Mouse (Mus musculus) lung, embryonic 16.5 days (tissue): ENCODE measurements around the gene Tubg2. TPM values are rescaled to one million over a fixed set of nuclear protein-coding genes. Genes with fewer than 3 reads are reported as not detected.

Experiments
- ATAC-seq: fragments of 200-750 bp; cut with Nextera tagmentation; 2 replicates; pipeline ENCODE4 v1.8.0; 2017; ENCODE audit warnings: low read depth, mild to moderate bottlenecking, moderate library complexity
- H3K27ac ChIP-seq: fragments of 300-500 bp; sonication (generic); 2 replicates; pipeline ENCODE4 v1.5.1; 2014; ENCODE audit warnings: mild to moderate bottlenecking, control low read depth, low read length
- H3K27me3 ChIP-seq: fragments of 300-500 bp; sonication (generic); 2 replicates; pipeline ENCODE4 v1.6.1; 2014; ENCODE audit warnings: low read depth, low read length, mixed read lengths; ENCODE audit not compliant: control insufficient read depth, insufficient read depth
- H3K36me3 ChIP-seq: fragments of 300-500 bp; sonication (generic); 2 replicates; pipeline ENCODE4 v1.6.1; 2014; ENCODE audit warnings: low read length; ENCODE audit not compliant: control insufficient read depth, insufficient read depth
- H3K4me1 ChIP-seq: fragments of 300-500 bp; sonication (generic); replicated peaks from 2 replicates; pipeline ENCODE4 v1.6.1; 2014; ENCODE audit warnings: low read length, mixed read lengths; ENCODE audit not compliant: control insufficient read depth, insufficient read depth
- H3K4me2 ChIP-seq: fragments of 300-500 bp; sonication (generic); 2 replicates; pipeline ENCODE4 v1.6.1; 2014; ENCODE audit warnings: low read depth, low read length, control low read depth
- H3K4me3 ChIP-seq: fragments of 300-500 bp; sonication (generic); 2 replicates; pipeline ENCODE4 v1.5.1; 2014; ENCODE audit warnings: mild to moderate bottlenecking, low read length, control low read depth
- H3K9ac ChIP-seq: fragments of 300-500 bp; sonication (generic); 2 replicates; pipeline ENCODE4 v1.6.1; 2014; ENCODE audit warnings: low read length, control low read depth
- H3K9me3 ChIP-seq: fragments of 300-500 bp; sonication (generic); 2 replicates; pipeline ENCODE4 v1.6.1; 2016; ENCODE audit warnings: low read length; ENCODE audit not compliant: control insufficient read depth
- WGBS: fragments of 180-500 bp; shearing (Covaris S2); extraction: QIAGEN DNeasy Blood & Tissue Kit; methylation state at CpG from one replicate; pipeline ENCODE4 v1.1.7; 2014; 5-methylcytosine and 5-hydroxymethylcytosine counted together
- polyA plus RNA-seq: library from polyadenylated mRNA; unstranded; fragments of >200 nt; fragmentation: Nextera tagmentation; extraction: Ambion mirVana; gene quantifications from 2 replicates; pipeline ENCODE4 v1.2.1, GENCODE M21; 2015

The Tubg2 gene
- 3.1 TPM in 2 replicates for polyA plus RNA-seq

DNA sequence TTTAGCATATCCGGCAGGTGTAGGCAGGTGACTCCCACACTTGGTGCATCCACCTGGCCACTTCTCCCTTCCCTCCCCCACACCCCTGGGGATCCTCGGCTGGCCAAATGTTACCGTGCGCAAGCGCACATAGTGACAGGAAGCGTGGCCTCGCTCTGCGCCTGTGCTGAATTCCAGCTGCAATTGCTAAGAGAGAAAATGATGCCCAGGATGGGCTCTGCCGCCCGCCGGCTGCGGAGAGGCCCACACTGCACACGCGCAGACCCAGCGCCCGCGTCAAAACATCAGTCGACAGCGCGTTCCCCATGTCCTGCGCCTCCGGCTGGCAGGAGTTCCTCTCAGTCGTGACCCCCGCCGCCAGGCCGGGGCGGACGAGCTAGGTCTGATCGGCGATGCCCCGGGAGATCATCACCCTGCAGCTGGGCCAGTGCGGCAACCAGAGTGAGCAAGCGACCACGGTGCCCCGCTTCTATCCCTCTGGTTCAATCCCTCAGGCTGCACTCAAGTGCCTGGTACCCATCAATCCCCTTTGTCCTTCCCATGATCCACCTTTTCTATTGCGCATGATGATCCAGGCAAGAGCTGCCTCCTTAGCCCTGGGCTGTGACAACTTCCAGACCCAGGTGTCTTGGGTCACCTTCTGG, at the start of gene Tubg2:
TSS of gene Tubg2 (plus strand) at position 180 of the 644 bp plus-strand sequence.
- H3K27ac ChIP-seq, result no peak within 1 kb of the TSS
- 2% methylated on average over 36 of the region's 36 CpGs for WGBS
- H3K27me3 ChIP-seq, result no peaks in the 10 kb centered on the region

DNA sequence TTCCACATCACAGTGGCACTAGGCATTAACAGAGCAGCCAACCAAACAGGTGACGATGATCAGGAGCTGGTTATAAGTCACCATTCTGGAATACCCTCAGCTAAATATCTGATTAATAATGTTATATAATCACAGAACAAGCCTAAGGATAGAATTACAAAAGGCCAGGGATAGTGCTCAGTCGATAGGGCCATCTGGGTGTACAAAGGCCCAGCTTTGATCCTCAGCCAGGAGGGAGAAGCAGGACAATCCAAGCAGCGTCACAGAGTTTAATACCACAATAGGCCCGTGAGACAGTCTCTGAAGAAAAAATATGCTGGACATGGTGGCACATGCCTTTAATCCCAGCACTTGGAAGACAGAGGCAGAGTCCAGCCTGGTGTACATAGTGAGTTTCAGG, 46.4 kb upstream of the Tubg2 start:
- Histone ChIP-seq H3K36me3 (0 out of 2 replicates have a peak, but pooled peaks cover 2% of the 10 kb centered on the region), H3K4me3 (no peak overlapping the region), H3K27ac (no peak overlapping the region), H3K9ac (no peak overlapping the region), H3K4me1 (no peaks in the 10 kb centered on the region), H3K4me2 (no peak overlapping the region), H3K27me3 (no peaks in the 10 kb centered on the region), H3K9me3 (no peaks in the 10 kb centered on the region)
- 75% methylated on average over 4 of the region's 4 CpGs for WGBS
- ATAC-seq, result no peak

More for the DNA sequence above, at the start of gene Tubg2:
- no peaks in the 10 kb centered on the region for H3K36me3 ChIP-seq
- H3K9me3 ChIP-seq, result no peaks in the 10 kb centered on the region
- H3K9ac ChIP-seq, result peak within 1 kb of the TSS; percentile 73
- ATAC-seq, result peak; percentile 74
- peak within 1 kb of the TSS; percentile 51 for H3K4me3 ChIP-seq
- H3K4me1 ChIP-seq, result peaks cover 6% of the 10 kb centered on the region
- H3K4me2 ChIP-seq, result peak within 1 kb of the TSS; percentile 89

DNA sequence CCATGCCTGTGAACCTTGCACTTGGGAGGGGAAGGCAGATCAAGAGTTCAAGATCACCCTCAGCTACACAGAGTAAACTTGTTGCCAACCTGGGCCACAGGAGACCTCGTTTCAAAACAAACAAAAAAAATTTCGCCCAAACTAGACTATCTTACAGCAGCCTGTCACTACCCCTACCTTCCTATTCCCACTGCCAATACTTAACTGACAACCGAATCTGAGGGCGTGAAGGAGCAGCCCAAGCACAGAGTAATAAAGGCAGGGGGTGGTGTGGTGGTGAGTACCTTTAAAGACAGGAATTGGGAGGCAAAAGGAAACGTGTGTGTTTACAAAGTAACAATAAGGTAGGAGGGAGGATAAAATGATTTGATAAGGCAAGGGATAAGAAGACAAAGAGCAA, 45.0 kb upstream of the Tubg2 start:
- 43% methylated on average over 5 of the region's 5 CpGs for WGBS
- H3K27ac ChIP-seq, result no peak overlapping the region
- no peaks in the 10 kb centered on the region for H3K27me3 ChIP-seq
- H3K4me1 ChIP-seq, result no peaks in the 10 kb centered on the region
- H3K4me3 ChIP-seq, result no peak overlapping the region
- no peak overlapping the region for H3K9ac ChIP-seq
- H3K4me2 ChIP-seq, result no peak overlapping the region
- ATAC-seq, result no peak
- H3K9me3 ChIP-seq, result no peaks in the 10 kb centered on the region
- H3K36me3 ChIP-seq, result no peaks in the 10 kb centered on the region

DNA sequence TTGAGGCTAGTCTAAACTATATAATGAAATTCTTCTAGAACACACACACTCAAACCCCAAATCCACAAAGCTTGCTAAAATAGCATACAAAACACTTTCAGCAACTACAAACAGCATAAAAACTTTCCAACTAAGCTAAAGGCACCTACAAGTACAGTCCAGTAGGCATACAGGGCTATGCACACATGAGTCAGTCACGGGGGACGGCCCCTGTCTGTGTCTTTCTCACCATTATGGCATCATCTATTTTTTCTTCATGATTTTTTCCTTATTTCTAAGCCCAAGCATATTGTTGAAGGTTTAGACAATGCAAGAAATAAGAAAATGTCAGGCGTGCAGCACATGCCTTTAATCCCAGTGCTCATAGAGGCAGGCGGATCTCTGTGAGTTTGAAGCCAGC, 44.5 kb upstream of the Tubg2 start:
- no peaks in the 10 kb centered on the region for H3K27me3 ChIP-seq
- no peak overlapping the region for H3K4me2 ChIP-seq
- no peak overlapping the region for H3K4me3 ChIP-seq
- 0 out of 2 replicates have a peak, but pooled peaks cover 2% of the 10 kb centered on the region for H3K36me3 ChIP-seq
- no peak overlapping the region for H3K9ac ChIP-seq
- ATAC-seq, result no peak
- 83% methylated on average over 4 of the region's 4 CpGs for WGBS
- H3K4me1 ChIP-seq, result no peaks in the 10 kb centered on the region
- H3K9me3 ChIP-seq, result no peaks in the 10 kb centered on the region
- no peak overlapping the region for H3K27ac ChIP-seq

DNA sequence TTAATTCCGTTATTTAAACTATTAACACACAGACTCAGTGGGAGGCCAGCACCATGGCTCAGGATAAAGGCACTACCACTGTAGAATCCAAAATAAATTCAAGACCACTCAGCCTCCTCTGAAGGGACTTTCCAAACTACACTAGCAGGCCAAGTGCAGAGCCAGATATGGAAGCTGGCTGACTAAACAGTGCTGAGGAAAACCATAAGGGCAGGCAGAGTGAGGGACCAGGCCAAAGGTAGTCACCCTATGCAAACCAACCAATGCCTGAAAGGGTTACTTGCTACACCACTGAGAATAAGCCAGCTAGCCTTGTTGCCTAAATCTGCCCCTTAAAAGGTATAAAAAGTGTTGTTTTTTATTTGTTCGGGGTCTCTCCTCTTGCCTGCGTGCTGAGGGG, 43.5 kb upstream of the Tubg2 start:
- ATAC-seq, result no peak
- H3K4me3 ChIP-seq, result no peak overlapping the region
- no peaks in the 10 kb centered on the region for H3K9me3 ChIP-seq
- no peaks in the 10 kb centered on the region for H3K27me3 ChIP-seq
- H3K27ac ChIP-seq, result no peak overlapping the region
- 0 out of 2 replicates have a peak, but pooled peaks cover 4% of the 10 kb centered on the region for H3K36me3 ChIP-seq
- H3K4me2 ChIP-seq, result no peak overlapping the region
- no peak overlapping the region for H3K9ac ChIP-seq
- no peaks in the 10 kb centered on the region; the same call in 1 of the 2 replicates for H3K4me1 ChIP-seq
- 94% methylated on average over 3 of the region's 3 CpGs for WGBS

DNA sequence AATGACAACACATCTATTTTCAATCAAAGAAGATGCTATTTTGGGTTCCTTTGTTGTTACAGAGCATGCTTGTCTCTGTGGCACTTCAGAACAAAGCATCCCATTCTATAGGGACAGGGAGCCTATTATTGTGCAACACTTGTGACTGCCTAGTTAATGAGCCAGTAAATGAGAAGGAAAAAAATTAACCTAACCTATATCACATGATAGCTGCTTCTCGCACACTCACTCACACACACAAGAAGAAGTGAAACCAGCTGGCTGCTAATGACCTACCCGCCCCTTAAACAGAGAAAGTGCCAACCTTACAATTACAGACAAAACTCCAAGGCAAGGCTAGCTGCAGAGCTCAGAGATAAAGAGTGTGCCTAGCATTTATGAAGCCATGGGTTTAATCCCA, 40.1 kb upstream of the Tubg2 start:
- no peak for ATAC-seq
- Histone ChIP-seq H3K4me1 (peaks cover 11% of the 10 kb centered on the region), H3K4me3 (no peak overlapping the region), H3K9ac (no peak overlapping the region), H3K36me3 (0 out of 2 replicates have a peak, but pooled peaks cover 4% of the 10 kb centered on the region), H3K9me3 (no peaks in the 10 kb centered on the region), H3K27me3 (no peaks in the 10 kb centered on the region), H3K27ac (no peak overlapping the region), H3K4me2 (no peak overlapping the region)
- WGBS, result 82% methylated on average over 2 of the region's 2 CpGs

DNA sequence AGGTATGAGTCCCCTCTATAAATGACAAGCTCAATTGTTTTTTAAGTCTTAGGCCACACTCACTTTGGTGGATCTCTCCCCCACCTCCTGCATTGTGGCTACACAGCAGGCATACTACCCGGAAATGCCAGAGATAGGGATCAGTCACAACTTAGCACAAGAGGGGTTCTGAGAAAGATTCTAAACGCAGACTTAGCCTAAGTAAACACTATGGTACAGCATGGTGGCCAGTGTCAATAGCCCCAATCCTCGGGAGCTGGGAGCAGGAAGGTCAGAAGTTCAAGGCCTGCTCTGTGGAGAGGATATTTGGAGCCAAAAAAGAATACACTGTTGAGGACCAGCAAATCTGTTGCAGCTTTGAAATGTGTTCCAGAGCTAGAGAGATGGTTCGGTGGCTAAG, 37.6 kb upstream of the Tubg2 start:
- Histone ChIP-seq H3K4me1 (peaks cover 19% of the 10 kb centered on the region), H3K27me3 (no peaks in the 10 kb centered on the region), H3K9ac (peak overlapping the region; percentile 91), H3K36me3 (peaks cover 7% of the 10 kb centered on the region; the same call in 1 of the 2 replicates), H3K4me2 (peak overlapping the region; percentile 73), H3K4me3 (peak overlapping the region; percentile 90), H3K9me3 (no peaks in the 10 kb centered on the region), H3K27ac (peak overlapping the region; percentile 20; the same call in 1 of the 2 replicates)
- WGBS, result 22% methylated on average over 4 of the region's 4 CpGs
- no peak for ATAC-seq

DNA sequence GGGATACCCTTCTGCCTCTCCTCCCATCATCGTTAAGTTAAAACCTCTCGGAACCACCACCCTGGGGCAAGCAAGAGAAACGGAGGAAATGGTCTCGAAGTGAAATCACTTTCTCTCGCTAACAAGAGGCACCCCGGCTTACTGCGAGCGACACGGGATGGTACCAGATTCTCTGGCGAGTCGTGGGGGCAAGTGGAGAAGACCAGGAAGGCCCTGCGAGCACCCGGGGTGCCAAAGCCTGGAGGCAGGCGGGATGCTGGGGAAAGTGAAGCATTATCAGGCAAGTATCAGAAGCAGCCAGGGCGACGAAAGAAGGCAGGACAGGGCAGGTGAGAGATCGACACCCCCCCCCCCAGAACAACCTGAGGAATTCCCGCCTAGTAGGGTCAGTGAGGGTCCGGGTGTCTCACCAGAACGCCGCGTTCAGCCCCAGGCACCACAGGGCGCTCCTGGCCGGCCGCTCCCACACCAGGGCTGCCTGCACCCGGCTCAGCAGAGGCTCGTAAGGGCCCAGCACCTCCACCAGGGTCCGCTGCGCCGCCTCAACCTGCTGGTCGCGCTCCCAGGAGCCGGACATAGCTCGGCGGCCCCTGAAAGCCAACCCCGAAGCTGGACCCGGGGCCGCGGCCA, 36.5 kb upstream of the Tubg2 start:
- under 1% methylated on average over 39 of the region's 39 CpGs for WGBS
- Histone ChIP-seq H3K9me3 (no peaks in the 10 kb centered on the region), H3K36me3 (peaks cover 13% of the 10 kb centered on the region), H3K27me3 (no peaks in the 10 kb centered on the region), H3K27ac (peak overlapping the region; percentile 87), H3K4me3 (peak overlapping the region; percentile 90), H3K4me1 (peaks cover 19% of the 10 kb centered on the region), H3K9ac (peak overlapping the region; percentile 91), H3K4me2 (peak overlapping the region; percentile 73)
- peak; percentile 79 for ATAC-seq

DNA sequence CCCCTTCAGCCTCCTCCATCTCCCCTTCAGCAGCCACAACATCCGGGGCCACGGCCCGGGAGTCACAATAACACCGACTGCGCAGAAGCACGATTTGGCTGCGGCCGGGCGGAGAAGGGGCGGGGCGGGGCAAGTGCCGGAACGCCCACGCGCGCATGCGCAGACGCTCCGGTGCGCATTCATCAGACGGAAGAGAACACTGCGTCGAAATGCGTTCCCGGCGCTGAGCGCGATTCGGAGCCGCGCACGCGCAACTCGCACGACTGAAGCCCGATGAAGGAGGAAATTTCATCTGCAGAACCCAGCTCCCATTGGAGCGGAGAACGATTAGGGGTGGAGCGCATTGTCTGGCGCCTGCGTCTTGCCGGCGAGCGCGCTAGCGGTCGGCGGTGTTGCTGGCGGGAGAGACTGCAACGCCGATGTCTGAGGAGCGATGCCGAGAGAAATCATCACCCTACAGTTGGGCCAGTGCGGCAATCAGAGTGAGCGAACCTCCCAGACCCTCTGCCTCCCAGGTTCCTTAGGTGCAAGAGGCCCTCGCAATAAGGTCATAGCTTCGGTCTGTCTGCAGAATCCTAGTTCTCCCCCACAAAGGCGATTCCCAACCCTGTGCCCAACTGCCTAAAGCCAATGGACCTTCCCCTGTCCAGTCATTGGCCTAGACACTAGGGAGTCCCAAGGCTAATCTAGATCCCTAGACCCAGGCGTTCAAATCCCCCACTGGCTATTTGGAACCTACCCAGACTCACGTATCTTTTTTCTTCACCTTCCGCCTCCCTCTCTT, 35.8 kb upstream of the Tubg2 start, which contains the start of the genes Retreg3 and Tubg1:
TSS of gene Retreg3 (minus strand) at position 133 of the 784 bp plus-strand sequence.
TSS of gene Tubg1 (plus strand) at position 178 of the 784 bp plus-strand sequence.
- Histone ChIP-seq H3K9me3 (no peaks in the 10 kb centered on the region), H3K4me3 (peak within 1 kb of the TSS; percentile 90), H3K4me2 (peak within 1 kb of the TSS; percentile 96), H3K27ac (peak within 1 kb of the TSS; percentile 87), H3K9ac (peak within 1 kb of the TSS; percentile 91), H3K4me1 (peaks cover 19% of the 10 kb centered on the region), H3K27me3 (no peaks in the 10 kb centered on the region), H3K36me3 (peaks cover 13% of the 10 kb centered on the region)
- ATAC-seq, result peak; percentile 97
- 0% methylated on average over 61 of the region's 61 CpGs for WGBS
